Comparison of ENCODE assay signal across 8 mouse cellular contexts in the genomic region with DNA sequence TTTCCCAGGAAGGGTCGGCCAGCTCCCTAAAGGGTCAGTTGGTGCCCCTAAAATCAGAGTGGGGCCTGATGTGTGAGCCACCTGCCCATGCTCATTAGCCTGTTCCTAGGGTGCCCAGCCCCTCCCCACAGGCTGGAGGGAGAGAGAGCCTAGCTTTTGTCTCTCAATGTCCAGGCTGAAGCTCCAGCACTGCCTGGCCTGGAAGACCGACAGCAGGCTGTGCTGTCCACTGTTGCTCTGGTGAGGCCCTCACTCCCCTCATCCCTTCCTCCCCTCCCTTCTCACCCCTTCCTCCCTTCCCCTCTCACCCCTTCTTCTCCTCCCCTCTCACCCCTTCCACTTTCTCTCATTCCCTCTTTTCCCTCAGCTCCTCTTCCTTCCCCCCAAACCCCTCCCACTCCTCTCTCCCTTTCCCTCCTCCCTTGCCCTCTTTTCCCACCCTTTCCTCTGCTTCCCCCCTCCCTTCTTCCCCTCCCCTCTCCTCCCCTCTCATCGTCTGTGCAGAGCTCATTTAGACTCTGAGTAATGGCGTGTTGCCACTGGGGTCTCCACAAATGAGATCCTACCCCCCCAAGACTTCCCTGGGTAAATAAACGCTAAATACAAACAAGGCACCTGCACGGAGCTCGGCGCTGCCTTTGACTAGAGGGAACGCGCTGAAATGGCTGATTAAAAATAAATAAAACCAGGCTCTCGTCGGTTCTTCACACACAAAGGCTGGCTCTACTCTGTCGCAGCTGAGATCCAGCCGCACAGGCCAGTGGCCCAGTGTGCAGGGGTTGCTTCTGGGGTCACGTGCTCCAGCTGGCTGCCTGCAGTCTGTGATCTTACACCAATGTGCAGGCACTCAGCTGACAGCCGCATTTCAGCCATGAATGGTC. TPM values are rescaled to one million over a fixed set of nuclear protein-coding genes. Genes with fewer than 3 reads are reported as not detected.
DNase-seq lines count a peak whose midpoint lies in the region; ATAC-seq and TF ChIP-seq lines count a peak whose summit lies in the region.

No protein-coding gene starts in this region.

- no peaks in the 10 kb centered on the region for H3K9me3 ChIP-seq in limb, embryonic 13.5 days

- TF ChIP-seq POLR2A in myocyte (IDR thresholded peaks at IDR 0.05; ENCODE audit: insufficient read length, low read depth), result no peak

- peak overlapping the region; percentile 55 for H3K4me2 ChIP-seq in limb, embryonic 13.5 days (replicated peaks)
- H3K4me2 ChIP-seq in myocyte (ENCODE audit: low read depth), result peak overlapping the region; percentile 47

- WGBS in limb, embryonic 13.5 days, result 11% methylated on average over 16 of the region's 16 CpGs

- H3K27ac ChIP-seq in limb, embryonic 13.5 days, result peak overlapping the region; percentile 85

- peak; percentile 33 to 38 for DNase-seq in left cerebral cortex, postnatal 25 days (ENCODE audit: low spot score in 2 of 2)
- no peak for DNase-seq in left cerebral cortex, adult 18-20 months (ENCODE audit: low spot score in 2 of 2)
- DNase-seq in gastrocnemius, postnatal 36 days, result peak; percentile 41 to 42
- peak; percentile 49 for DNase-seq in hindlimb bud, embryonic 11.5 days (ENCODE audit: extremely low spot score, low read depth, low spot score)
- no peak for DNase-seq in c-Kit-positive CD71-positive TER-119-positive erythroid progenitor cells, embryonic 14.5 days (ENCODE audit: low spot score)
- no peak for DNase-seq in cerebellum, adult 8-10 months

- no peaks in the 10 kb centered on the region for H3K79me2 ChIP-seq in myocyte (ENCODE audit: control insufficient read depth, insufficient read depth)

- H3ac ChIP-seq in myocyte (ENCODE audit: control insufficient read depth, insufficient read length), result no peak overlapping the region

- H3K27me3 ChIP-seq in limb, embryonic 13.5 days, result 0 out of 2 replicates have a peak, but pooled peaks cover 4% of the 10 kb centered on the region
- peaks cover 20% of the 10 kb centered on the region for H3K27me3 ChIP-seq in myocyte (ENCODE audit: control insufficient read depth, insufficient read depth, insufficient read length)

- H3K9ac ChIP-seq in limb, embryonic 13.5 days, result peak overlapping the region; percentile 31

- intact Hi-C loops in left cerebral cortex, postnatal 25 days (cut with DNase I), result no loop called here
- intact Hi-C loops in gastrocnemius, postnatal 36 days (cut with DNase I), result no loop called here

- peaks cover 40% of the 10 kb centered on the region for H3K4me1 ChIP-seq in limb, embryonic 13.5 days

- no peaks in the 10 kb centered on the region for H3K36me3 ChIP-seq in limb, embryonic 13.5 days
- no peaks in the 10 kb centered on the region for H3K36me3 ChIP-seq in myocyte (ENCODE audit: control insufficient read depth, insufficient read depth)

- peak; percentile 91 for ATAC-seq in limb, embryonic 13.5 days (ENCODE audit: low FRiP score, low read depth)

- H3K4me3 ChIP-seq in limb, embryonic 13.5 days, result peak overlapping the region; percentile 24
- no peak overlapping the region for H3K4me3 ChIP-seq in myocyte

TF ChIP-seq in myocyte, 11 proteins besides CTCF, POLR2A, EP300 and RAD21:
- TF ChIP-seq MAX (IDR thresholded peaks at IDR 0.05; ENCODE audit: low read depth) (no peak), USF1 (IDR thresholded peaks at IDR 0.05; ENCODE audit: low read depth) (peak; percentile 73), TCF3 (IDR thresholded peaks at IDR 0.05; ENCODE audit: insufficient read length, low read depth) (no peak), MYOG (IDR thresholded peaks at IDR 0.05; ENCODE audit: control insufficient read depth in 1 of 3, insufficient read depth in 1 of 3, insufficient read length in 2 of 3, low read depth in 2 of 3) (peak in 1 of 3 experiments; percentile 29)

RNA-seq across cellular contexts. Expression of a gene that starts 13.3 kb away (rescaled TPM):
- not detected for total RNA-seq in left cerebral cortex, postnatal 25 days (2021)
- under 1 TPM in 1 of 2 experiments, not detected in 1; 0.19 TPM for total RNA-seq in left cerebral cortex, adult 18-20 months (2021)
- not detected for total RNA-seq in gastrocnemius, postnatal 36 days (2021)
- not detected in 2 replicates for polyA plus RNA-seq in limb, embryonic 13.5 days (2015; fragmentation: Nextera tagmentation; extraction: Ambion mirVana)
- not detected for polyA plus RNA-seq in myocyte (2012; fragmentation: generic; extraction: Trizol)

Comparison
In these comparisons a context has a peak if more than half of its experiments do, and no peak if none do; other contexts are left out.
1. DNase-seq: peak in left cerebral cortex, postnatal 25 days (2 of 2), gastrocnemius, postnatal 36 days (2 of 2) and hindlimb bud, embryonic 11.5 days (single experiment); none in left cerebral cortex, adult 18-20 months (0 of 2), c-Kit-positive CD71-positive TER-119-positive erythroid progenitor cells, embryonic 14.5 days (single experiment) and cerebellum, adult 8-10 months (single experiment).